Mouse (Mus musculus) bone marrow macrophage, adult 2 months (primary cell): ENCODE results near the gene Kyat1.

Source experiments
- CTCF ChIP-seq: IDR thresholded peaks from 2 replicates; pipeline ENCODE4 v1.5.1; 2012; ENCODE audit warnings: low read depth, mild to moderate bottlenecking, low read length, moderate library complexity
- POLR2A ChIP-seq: IDR thresholded peaks from 2 replicates; pipeline ENCODE4 v1.6.1; 2012; ENCODE audit warnings: mild to moderate bottlenecking, low read depth, low read length, borderline replicate concordance

DNA sequence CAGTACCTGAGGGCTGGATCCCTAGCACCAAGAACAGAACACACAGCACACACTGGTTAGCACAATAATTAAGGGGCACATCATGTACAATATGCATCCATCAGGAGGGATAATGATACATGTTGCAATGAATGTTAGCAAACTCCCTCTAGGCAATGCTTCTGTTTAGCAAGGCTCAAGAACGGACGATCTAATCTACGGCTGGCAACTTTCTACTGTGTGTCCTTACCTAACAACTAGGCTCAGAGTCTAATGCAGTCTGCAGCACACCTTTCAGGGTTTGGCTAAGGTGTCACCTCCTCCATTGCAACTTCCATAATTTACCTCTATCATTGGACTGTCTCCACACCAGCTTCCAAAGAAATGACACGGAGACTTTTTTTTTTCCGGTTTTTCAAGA lies 10.6 kb upstream of the Kyat1 start:
- no peak for TF ChIP-seq CTCF
- TF ChIP-seq POLR2A: no peak
